Mouse (Mus musculus) hematopoietic stem cell, adult 5-6 weeks (primary cell): ENCODE data around the gene Hic2. TPM values are rescaled to one million over a fixed set of nuclear protein-coding genes. Genes with fewer than 3 reads are reported as not detected.

Experiments
- ATAC-seq, 2 experiments: fragments of 125-278 bp in 1 of 2; replicated peaks in 1 of 2; 2 replicates each; pipeline ENCODE4 v1.8.0; 2016 to 2017; ENCODE audit warnings: inconsistent platforms in 2 of 2, mild to moderate bottlenecking in 2 of 2, moderate number of reproducible peaks in 2 of 2, low read depth in 1 of 2, moderate TSS enrichment in 1 of 2; ENCODE audit not compliant: low FRiP score in 2 of 2, poor library complexity in 2 of 2, severe bottlenecking in 2 of 2, insufficient read depth in 1 of 2, low TSS enrichment in 1 of 2
- total RNA-seq: library from RNA; stranded (forward); fragments of 172-1452, 232-1000 nt; gene quantifications from 2 replicates; pipeline ENCODE4 v1.2.3, GENCODE M21; 2017

Hic2 gene
- total RNA-seq, 1 experiment from 2014 or later, result 2.9 TPM

DNA sequence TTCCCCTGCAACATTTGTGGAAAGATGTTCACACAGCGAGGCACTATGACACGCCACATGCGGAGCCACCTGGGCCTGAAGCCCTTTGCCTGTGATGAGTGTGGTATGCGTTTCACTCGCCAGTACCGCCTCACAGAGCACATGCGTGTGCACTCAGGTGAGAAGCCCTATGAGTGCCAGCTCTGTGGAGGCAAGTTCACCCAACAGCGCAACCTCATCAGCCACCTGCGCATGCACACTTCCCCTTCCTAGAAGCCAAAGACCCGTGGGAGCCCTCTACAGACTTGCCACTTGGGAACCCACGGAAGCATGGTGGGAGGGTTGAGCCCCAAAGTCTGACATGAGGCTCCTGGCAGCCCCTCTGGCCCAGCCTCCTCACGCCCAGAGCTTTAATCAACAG lies 25.5 kb downstream of the Hic2 start:
- ATAC-seq, result no peak

DNA sequence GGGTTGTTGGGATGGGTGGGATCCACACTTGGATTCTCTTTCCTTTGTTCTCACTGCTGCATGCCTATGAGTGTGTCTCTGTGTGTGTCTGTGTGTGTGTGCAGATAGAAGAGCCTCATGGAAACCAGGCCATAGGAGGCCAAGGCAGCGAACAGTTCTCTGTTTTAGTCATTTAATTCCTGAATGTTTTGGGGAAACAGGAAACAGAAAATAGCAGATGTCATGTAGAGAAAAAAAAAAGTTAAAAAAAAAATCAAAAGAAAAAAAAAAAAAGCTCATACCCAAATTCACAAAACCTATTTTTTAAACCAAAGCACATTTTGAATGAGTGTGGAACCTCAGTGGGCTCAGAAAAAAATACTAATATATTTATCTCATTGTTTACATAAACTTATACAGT lies 28.0 kb downstream of the Hic2 start:
- ATAC-seq, result no peak

DNA sequence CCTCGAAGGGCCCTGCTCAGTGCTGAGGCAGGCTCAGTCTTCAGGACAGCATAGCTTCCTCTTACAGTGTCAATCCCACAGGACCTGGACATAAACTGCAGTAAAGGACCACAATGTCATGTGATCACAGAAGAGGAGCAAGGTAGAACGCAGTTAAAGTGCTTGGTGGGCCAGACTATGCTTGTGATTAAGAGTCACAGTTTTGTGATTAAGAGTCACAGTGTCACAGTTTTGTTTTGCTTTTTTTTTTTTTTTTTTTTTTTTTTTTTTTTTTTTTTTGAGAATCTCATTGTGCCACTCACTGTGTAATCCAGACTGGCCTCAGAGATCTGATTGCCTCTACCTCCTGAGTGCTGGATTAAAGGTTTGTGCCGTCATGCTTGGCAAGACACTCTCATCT lies 32.7 kb downstream of the Hic2 start:
- ATAC-seq, result no peak

DNA sequence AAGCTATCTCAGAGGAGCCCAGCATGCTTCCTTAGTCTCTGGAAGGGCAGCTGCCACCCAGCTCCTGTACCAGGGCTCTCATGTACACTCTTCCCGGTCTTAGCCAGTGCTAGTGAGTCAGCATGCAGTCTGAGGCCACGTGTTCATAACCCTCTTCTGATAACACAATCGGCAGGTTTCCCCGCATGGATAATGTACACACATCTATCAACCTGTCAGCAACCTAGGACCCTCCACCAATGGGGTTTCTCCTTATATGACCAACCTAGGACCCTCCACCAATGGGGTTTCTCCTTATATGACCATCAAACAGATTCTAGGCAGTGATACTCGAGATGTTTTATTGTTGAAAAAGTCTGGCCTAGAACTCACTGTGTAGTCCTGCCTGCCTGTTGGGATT lies 34.6 kb downstream of the Hic2 start:
- no peak for ATAC-seq

DNA sequence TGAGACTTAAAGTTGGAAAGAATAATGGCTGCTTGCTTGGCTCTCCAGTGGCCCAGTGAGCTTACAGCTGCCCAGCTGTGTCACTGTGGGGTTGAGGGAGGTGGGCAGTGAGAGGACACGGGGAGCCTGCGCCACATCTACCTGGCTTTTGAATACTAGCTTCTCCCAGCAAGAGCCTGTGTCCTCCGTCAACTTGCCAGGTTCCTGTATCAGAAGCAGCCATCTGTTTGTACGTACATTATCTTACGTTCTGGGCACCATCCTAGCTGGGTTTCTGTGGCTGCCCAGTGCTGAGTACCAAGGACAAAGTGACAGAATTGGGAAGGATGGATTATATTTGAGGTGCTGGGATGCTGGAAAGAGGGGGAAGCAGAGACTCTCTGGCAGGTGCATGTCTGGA lies 36.5 kb downstream of the Hic2 start:
- no peak for ATAC-seq

DNA sequence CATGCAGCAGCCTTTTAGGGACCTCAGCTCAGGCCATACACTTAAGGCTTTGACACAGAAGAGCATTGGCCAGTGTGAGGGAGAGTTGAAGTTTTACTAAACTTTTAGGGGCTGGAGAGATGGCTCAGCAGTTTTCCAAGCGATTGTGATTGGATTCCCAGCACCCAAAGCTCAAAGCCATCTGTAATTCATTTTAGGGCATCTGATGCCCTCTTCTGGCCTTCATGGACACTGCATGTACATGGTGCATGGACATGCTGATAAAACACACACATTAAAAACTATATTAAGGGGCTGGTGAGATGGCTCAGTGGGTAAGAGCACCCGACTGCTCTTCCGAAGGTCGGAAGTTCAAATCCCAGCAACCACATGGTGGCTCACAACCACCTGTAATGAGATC lies 37.8 kb downstream of the Hic2 start:
- ATAC-seq, result no peak

DNA sequence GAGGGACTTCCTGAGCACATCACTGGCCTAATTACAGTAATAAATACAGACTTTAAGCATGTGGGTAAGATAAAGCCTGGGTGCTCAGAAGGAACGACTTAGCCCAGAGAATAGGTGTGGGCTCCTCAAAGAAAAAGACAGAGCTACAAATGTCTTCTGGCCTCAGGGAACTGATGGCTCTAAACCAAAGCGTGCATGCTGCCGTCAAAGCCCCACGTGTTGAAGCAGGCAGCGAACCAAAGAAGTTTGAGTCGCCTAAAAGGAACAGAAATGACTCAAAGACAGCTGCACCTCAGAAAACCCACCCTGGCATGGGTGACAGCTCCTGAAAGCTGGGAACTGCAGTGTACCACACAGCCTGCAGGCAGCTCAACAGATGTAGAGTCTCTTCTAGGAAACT lies 38.5 kb downstream of the Hic2 start:
- no peak for ATAC-seq

DNA sequence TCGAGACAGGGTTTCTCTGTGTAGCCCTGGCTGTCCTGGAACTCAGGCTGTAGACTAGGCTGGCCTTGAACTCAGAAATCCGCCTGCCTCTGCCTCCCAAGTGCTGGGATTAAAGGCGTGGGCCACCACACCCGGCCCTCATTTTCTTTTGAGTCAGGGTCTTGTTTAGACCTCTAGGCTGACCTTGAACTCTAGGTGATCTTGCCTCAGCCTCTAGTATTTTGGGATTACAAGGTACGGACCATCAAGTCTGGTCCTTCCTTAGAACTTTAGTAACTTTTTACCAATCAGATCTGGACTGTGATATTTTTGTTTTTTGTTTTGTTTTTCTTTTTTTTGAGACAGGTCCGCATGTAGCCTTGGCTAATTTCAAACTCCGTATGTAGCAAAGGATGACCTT lies 42.3 kb downstream of the Hic2 start, which contains the start of gene Tmem191c:
Gene Tmem191c (plus strand): TSS at position 357 of the 400 bp plus-strand sequence.
- no peak for ATAC-seq

DNA sequence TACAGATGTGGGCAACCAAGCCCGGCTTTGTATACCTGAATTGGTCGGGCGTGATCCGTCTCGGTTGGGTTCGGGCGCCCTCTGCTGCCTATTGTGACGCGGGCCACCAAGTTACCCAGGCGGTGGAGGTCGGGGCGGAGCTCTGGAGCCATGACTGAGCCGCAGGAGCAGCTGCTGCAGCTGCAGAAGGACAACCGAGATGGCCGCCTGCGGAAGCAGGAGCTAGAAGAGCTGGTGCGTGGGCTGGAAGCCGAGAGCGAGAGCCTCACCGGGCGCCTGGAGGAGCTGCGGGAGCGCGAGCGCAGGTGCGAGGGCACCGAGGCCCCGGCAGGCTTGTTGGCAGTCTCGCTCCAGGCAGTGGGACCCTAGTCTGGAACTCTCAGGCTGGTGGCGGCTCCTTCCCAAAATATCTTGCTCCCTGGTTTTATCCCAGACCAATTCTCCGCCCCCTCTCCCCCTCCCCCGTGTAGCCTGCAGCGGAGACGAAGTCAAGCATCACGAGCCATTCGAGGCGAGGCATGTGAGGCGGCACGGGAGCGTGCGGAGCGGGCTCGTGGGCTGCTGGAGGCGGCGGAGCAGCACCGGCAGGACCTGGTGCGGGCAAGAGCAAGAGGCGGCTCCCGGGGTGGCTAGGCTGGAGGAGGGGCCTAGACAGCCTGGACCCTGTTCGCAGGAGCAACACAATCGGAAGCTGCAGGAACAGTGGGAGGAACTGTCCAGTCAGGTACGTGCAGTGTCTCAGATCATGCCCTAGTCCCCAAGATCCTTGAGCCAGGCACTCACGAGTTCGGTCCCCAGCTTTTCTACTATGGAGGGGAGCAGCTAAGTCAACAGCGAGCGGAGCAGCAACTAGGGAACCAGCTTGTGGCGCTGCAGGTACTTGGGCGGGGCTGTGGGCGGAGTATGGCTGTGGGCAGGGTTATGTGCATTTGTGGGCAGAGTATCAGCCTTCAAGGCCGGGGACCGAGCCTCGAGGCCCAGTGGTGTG lies 43.1 kb downstream of the Hic2 start:
- ATAC-seq, result peak; percentile 79 to 90

DNA sequence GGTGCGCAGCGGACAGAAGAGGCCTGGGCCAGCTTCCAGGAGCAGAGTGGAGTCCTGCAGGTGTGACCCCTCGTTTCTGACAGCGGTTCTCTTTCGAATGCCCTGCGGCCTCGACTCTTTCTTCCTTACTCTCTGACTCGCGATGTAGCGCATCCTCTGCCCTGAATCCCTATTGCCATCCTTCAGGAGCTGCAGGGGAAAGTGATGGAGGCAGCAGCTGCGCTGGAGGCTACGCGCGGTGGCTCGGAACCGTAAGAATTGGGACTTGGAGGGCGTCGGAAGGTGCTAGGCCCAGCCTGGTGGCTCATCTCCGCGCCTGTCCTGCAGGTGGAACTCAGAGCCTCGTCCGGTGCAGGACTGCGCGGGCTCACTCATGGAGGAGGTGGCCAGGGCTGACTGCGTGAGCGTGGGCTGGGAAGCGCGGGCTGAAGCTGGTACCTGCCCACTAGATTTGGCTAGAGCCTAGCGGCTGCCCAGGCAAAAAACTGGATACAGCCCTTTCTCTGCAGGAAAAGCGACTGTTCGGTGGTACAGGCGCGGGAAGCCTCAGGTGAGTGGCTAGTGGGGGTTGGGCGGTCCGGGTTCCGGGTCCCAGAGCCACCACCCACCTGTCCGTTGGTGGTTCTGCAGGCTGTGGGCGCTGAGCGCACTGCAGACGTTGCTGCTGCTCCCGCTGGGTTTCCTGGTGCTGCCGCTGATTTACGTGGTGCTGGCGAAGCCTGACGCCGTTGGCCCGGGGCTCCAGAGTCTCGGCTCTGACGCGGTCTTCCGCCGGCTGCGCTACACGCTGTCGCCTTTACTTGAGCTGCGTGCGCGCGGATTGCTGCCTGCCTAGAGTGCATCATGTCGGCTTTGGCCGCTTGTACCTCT lies 44.2 kb downstream of the Hic2 start:
- peak; percentile 63 to 74 for ATAC-seq

DNA sequence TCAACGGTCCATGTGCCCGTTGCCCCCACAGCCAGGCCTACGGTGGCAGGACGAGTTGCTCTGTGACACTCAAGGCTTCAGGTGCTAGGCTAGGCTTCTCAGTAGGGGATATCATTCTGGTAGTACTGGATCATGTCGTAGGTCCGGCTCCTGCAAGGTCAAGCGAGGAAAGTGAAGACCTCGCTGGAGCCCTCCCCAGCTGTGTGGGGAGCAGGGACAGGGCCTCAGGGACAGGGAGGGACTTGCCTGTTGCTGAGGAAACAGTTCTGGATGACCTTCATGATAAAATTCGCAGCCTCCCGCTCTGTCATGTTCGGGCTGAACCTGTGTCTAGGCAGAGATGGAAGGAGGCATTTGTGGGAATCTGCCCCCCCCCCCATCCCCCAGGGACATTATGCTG lies 47.1 kb downstream of the Hic2 start:
- no peak for ATAC-seq

DNA sequence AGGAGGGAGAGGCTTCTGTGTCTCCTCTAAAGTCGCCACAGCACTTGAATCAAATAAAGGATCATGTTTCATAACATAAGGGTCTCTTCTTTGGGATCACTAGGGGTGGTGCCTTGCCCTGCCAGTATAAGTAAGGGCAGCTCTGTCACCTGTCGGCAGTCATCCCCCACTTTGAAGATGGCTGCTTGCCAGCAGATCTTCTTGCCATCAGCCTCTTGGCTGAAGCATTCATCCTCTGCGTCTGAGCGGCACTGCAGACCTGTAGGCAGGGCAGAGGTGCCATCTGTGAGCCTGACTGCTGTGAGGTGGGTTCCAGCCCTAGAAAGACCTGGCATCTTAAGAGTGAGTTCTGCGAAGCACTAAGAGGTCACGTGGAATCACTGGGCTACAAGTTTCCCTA lies 49.8 kb downstream of the Hic2 start:
- ATAC-seq, result no peak

DNA sequence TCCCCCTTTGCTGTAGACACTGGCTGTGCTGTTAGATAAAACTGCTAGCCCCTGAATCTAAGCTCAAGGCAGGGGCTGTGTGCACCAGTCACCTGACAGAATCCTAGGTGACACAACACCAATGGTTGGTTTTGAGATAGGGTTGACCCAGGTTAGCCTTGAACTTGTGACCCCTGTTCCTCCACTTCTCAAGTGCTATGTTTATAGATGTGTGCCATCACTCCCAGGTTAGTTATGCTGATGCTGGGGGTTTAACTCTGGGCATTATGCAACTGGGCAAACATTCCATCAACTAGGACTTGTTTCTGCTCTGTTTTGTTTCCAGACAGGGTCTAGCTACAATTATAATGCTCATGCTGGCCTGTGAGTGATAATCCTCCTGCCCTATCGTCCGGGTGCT lies 53.7 kb downstream of the Hic2 start:
- no peak for ATAC-seq

DNA sequence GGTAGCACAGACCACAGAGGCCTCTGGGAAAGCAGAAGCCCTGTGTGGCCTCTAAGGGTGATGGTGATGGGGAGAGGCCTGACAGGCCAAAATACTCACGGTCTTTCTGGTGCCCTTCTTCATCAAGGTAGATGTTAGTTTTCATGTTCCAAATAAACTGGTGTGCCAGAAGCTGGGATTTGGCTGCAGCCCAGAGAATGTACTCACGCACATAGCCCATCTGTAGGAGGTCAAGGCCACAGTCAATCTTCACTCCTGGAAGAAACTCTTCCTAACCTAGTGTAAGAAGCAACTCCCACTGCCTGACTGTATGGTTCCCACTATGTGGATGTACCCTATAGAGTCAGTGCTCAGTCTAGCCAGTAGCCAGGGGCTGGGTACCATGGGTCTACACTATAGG lies 57.6 kb downstream of the Hic2 start:
- no peak for ATAC-seq

DNA sequence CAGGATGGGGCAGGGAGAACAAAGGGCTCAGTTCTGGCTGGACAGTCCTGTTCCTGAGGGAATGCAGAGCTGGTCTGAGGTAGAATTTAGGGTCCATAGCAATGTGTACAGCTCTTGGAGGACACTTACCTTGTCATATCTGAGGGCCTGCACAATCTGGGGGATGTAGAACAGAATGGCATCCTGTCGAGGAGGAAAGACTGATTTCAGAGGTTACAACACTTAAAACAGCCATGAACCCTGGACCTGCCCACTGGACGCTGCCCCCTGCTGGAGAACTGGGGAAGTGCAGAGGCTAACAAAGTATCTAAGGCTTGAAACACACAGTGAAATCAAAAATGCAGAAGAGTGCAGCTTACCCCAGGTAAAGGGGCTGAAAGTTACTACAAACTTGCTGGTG lies 59.4 kb downstream of the Hic2 start:
- peak; percentile 71 to 84 for ATAC-seq

DNA sequence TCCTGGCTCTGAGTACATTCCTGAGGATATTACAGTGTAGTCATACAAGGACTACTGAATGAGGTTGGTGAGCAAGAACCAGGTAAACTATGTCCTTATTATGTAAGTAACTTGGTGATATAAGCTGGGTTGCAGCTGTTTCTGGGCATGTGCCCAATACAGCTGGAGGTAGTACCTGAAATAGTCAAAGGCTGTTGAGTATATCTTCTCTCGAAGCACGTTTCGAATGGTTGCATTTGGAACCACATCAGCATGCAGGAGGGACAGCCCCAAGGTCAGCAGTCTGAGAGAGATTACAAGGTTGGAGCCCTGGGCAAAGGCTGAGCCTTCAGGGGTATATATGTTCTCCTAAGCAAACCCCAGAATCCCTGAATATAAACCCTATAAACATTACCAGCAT lies 67.4 kb downstream of the Hic2 start:
- no peak for ATAC-seq

DNA sequence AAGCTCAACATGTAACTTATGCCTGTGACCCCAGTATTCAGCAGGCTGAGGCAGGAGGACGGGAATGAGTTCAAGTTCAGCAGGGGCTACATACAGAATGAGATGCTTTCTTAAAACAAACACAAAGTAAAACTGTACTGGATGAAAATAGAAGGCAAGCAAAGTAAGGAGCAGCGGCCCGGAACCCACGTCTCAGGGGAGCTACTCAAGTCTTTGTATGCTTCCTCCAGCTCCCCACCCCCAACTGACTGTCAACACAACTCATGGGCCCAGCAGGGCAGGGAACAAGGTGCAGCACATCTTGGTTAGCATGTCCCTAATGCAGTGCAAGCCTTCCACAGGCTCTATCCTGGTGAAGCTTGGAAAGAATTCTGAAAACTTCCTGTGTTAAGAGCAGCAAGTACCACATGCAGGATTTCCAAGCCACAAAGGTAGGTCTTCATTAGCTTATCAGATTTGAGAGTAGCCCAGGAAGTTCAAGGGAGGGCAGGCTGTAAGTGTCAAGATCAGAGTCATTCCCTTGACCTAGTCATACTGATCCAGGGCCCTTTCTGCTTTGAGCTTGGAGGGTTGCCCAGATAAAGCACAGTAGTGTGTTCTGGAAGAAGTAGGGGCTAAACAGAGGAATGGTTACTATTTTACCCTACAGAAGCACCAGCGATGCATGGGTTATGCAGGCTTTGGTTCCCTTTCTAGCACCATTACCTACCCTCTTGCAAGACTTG lies 70.3 kb downstream of the Hic2 start:
- no peak for ATAC-seq

DNA sequence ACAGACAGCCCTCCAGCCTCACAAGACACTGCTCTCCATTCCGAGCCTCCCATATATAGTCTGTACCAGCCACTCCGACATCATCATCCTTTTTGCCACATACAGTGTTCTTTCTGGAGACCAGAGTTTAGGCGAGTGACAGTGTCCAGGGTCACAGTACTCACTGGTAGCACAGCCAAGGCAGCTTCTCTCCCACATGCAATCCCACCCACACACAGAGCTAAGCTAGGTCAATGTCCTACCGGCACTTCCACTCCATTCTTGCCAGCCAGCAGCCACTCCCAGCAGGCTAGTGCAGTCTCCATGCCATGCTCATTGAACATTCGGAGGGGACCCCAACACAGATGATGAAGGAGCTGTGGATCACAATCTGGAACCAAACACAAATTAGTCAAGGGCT lies 74.1 kb downstream of the Hic2 start:
- no peak for ATAC-seq
